Mouse (Mus musculus) hindbrain, embryonic 10.5 days (tissue): ENCODE results near the gene Cbx4. TPM values are rescaled to one million over a fixed set of nuclear protein-coding genes. Genes with fewer than 3 reads are reported as not detected.

Source experiments
- DNase-seq: peaks from one replicate; pipeline ENCODE4 v3.0.0-alpha.2; 2017; ENCODE audit warnings: low spot score
- H3K27ac ChIP-seq: fragments of 300-500 bp; sonication (generic); 2 replicates; pipeline ENCODE4 v1.5.1; 2016; ENCODE audit warnings: mild to moderate bottlenecking, moderate library complexity
- H3K27me3 ChIP-seq: fragments of 300-500 bp; sonication (generic); 2 replicates; pipeline ENCODE4 v1.6.1; 2016; ENCODE audit warnings: mild to moderate bottlenecking; ENCODE audit not compliant: poor library complexity, insufficient read depth, severe bottlenecking
- H3K36me3 ChIP-seq: fragments of 300-500 bp; sonication (generic); 2 replicates; pipeline ENCODE4 v1.6.1; 2016; ENCODE audit warnings: mild to moderate bottlenecking, moderate library complexity
- H3K4me1 ChIP-seq: fragments of 300-500 bp; sonication (generic); replicated peaks from 2 replicates; pipeline ENCODE4 v1.6.1; 2016; ENCODE audit warnings: mild to moderate bottlenecking
- H3K4me3 ChIP-seq: fragments of 300-500 bp; sonication (generic); 2 replicates; pipeline ENCODE4 v1.5.1; 2016; ENCODE audit warnings: mild to moderate bottlenecking, moderate library complexity
- H3K9me3 ChIP-seq: fragments of 300-500 bp; sonication (generic); 2 replicates; pipeline ENCODE4 v1.6.1; 2016; ENCODE audit warnings: mild to moderate bottlenecking, moderate library complexity
- WGBS: fragments of 180-500 bp; shearing (Covaris S2); methylation state at CpG from one replicate; pipeline ENCODE4 v1.1.7; 2016; 5-methylcytosine and 5-hydroxymethylcytosine counted together
- polyA plus RNA-seq: library from polyadenylated mRNA; unstranded; fragments of >200 nt; fragmentation: Nextera tagmentation; extraction: Ambion mirVana; gene quantifications from 2 replicates; pipeline ENCODE4 v1.2.1, GENCODE M21; 2016

Cbx4 gene
- polyA plus RNA-seq, 1 experiment from 2014 or later: 8.2 TPM

DNA sequence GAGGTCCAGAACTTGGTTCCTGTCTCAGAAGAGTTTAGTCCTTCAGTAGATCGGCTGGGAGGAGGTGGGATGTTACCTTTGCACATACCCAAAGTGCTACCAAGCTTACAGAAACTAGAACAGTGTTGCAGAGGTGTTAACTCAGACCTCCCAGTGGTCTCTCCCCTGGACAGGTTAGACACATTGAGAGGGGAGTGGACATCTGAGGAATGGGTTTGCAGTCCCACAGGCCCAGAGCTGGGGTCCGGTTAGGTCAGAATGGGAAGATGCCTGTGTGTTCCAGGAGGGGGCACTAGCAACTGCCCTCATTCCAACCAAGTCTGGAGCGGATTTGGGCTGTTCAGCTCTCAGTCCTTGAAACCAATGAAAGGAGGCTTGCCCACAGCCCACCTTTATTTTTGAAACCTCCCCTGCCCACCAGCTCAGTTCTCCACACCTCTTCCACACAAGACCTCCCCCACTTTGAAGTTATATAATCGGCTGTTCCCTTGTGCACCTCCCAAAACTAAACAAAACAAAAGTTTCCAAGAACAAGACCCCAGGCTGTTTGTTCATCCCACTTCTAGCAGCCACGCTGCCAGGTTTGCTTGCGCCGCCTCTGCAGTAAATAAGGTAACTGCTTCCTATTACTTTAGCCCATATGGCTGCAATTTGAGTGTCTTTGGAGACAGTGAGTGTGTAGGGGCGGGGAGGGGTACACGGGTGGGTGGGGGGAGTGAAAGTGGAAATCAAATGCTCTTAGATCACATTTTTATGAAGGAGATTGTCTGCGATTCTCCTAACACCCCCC lies 42.1 kb downstream of the Cbx4 start:
- H3K9me3 ChIP-seq: no peaks in the 10 kb centered on the region

DNA sequence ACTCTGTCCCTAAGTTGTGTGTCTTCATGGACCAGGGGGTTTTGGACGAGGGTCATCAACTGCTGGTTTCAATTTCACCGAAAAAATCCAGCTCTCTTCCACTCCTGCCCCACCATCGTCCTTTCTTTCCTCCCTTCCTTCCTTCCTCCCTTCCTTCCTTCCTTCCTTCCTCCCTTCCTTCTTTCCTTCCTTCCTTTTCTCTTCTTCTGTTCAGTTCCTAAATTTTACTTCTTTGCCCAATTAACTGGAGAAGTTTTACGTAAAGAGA lies 42.8 kb downstream of the Cbx4 start:
- Histone ChIP-seq H3K4me3 (no peak overlapping the region), H3K27me3 (peaks cover 90% of the 10 kb centered on the region), H3K4me1 (peaks cover 86% of the 10 kb centered on the region), H3K9me3 (no peaks in the 10 kb centered on the region), H3K36me3 (peaks cover 11% of the 10 kb centered on the region), H3K27ac (no peak overlapping the region)
- no peak for DNase-seq
- WGBS: 2% methylated on average over 4 of the region's 4 CpGs

More for the DNA sequence above, 42.1 kb downstream of the Cbx4 start:
- Histone ChIP-seq H3K27ac (no peak overlapping the region), H3K4me1 (peaks cover 84% of the 10 kb centered on the region), H3K4me3 (peak overlapping the region; percentile 34), H3K36me3 (peaks cover 5% of the 10 kb centered on the region), H3K27me3 (peaks cover 90% of the 10 kb centered on the region)
- 4% methylated on average over 10 of the region's 10 CpGs for WGBS
- DNase-seq: peak; percentile 58

DNA sequence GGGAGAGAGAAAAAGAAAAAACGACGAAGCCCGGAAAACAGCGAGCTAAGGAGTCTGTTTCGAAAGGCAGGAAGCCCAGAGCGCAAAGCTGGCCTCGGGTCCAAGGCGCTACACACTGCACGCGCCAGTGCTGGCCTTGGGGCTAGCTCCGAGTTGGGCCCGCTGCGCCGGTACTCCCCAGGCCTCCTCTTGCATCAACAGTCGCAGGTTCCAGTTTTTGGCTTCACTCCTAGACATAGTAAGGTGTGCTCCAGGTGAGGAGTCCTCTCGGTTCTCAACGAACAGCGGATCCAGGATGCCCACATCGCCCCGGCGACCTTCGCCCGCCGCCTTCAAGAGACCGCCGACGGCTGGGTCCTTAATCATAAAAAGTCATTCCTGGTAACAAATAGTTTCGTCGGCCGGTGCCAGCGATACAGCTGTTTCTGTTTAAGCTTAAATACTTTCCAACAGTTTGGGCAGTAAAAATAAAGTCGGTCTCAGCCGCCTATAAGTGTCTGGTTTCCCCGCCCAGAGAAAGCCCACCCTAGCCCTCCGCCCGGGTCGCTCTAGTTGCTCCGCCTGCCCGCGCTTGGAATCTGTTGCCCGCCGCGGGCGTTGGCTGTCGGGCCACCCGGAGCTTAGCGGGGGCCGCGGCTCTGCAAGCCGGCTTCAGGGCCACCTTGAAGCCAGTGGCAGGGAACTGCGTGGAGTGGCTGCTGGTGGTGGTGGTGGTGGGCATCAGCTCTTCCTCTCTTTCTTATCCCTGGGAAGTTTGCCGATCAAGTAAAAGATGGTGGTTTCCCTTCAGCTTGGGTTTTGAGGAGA lies 43.4 kb downstream of the Cbx4 start:
- DNase-seq: peak; percentile 60
- WGBS: under 1% methylated on average over 52 of the region's 52 CpGs
- Histone ChIP-seq H3K4me3 (peak overlapping the region; percentile 80), H3K9me3 (no peaks in the 10 kb centered on the region), H3K36me3 (peaks cover 11% of the 10 kb centered on the region), H3K27ac (no peak overlapping the region), H3K4me1 (peaks cover 86% of the 10 kb centered on the region), H3K27me3 (peaks cover 90% of the 10 kb centered on the region)

DNA sequence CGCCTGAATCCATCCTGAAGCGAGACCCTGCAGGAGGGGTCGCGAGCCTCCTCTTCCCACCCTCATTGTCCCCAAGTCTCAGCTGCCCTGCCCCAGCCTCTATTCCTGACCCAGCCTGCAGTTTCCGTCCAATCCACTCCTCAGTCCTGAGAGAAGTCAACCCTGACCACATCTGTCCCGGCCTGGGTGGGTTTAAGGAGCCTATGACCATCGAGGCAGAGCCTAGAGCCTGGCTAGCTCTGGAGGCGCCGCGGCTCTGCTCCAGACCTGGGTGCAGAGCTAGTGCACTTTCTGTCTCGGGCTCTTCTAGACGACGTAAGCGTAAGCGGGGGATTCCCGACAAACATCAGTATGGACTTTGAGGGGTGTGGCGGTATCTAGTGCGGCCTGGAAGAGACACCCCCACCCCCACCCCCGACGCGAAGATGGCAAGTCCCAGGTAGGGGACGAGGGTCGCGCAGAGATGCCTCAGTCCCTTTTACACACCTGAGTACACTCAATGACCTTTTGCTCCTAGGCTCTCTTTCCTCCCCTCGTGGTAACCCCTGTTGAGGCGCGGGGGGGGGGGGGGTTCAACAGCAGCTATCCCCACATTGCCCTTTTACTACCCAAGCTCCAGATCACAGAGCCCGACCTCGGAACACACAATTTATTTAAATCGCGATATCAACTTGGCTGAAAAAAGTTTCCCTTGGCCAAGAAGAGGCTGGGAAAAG lies 44.1 kb downstream of the Cbx4 start:
- Histone ChIP-seq H3K27me3 (peaks cover 90% of the 10 kb centered on the region), H3K27ac (peak overlapping the region; percentile 90), H3K4me1 (peaks cover 86% of the 10 kb centered on the region), H3K9me3 (no peaks in the 10 kb centered on the region), H3K36me3 (peaks cover 11% of the 10 kb centered on the region), H3K4me3 (peak overlapping the region; percentile 80)
- no peak for DNase-seq
- under 1% methylated on average over 31 of the region's 31 CpGs for WGBS

DNA sequence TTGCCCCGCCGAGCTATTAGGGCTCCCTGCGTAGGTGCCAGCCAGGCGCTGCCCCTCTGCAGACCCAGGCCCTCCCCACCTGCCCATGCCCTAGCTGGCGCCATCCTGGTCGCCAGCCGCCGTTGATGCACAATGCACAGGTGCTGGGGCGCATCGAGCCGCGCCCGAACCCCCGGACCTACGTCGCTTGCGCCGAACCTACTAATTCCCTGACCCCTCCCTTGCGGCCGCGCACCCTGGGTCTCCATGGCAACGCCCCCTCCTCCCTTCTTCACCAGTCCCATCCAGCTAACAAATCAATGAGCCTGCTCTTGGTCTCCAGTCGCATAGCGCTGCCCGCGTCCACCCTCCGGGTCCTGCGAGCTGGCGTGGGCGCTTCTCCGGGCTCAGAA lies 44.7 kb downstream of the Cbx4 start:
- peaks cover 11% of the 10 kb centered on the region for H3K36me3 ChIP-seq

DNA sequence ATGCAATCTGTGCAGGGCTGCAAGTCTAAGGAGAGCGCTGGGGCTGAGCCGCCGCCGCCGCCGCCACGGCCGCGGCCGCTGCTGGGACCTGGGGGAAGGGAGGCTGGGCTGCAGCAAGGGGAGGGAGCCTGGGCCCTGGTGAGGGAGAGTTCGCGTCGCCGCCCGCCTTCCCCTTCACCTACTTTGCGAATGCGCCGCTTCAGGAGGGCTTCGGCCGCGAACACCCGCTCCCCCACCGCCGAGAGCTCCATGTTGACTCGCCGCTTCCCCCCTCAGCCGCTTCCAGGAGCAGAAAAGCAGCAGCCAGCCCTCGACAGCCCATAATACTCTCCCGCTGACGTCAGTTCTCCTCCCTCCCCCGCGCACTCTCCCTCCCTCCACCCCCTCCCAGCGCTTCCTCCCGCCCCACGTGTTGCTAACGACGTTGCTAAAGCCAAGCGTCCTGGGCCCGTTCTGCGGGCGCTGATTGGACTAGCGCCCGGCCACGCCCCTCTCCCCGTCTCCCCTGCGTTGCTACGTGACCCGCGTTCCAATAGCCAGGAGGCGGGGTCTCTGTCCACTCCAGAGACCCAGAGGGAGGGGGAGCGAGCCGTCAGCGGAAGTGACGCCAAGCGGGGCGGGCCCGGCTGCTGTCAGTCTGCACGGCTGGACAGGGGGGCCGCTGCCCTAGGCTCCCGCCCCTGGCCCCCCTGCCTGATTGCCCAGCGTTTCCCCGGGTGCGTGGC lies 45.3 kb downstream of the Cbx4 start, which contains the start of gene Cbx8:
TSS of gene Cbx8 (minus strand) at position 370 of the 725 bp plus-strand sequence.
- H3K4me3 ChIP-seq: peak within 1 kb of the TSS; percentile 80
- H3K27me3 ChIP-seq: peaks cover 90% of the 10 kb centered on the region
- no peaks in the 10 kb centered on the region for H3K9me3 ChIP-seq
- peaks cover 11% of the 10 kb centered on the region for H3K36me3 ChIP-seq
- peak within 1 kb of the TSS; percentile 94 for H3K27ac ChIP-seq
- under 1% methylated on average over 63 of the region's 63 CpGs for WGBS
- DNase-seq: peak; percentile 100
- peaks cover 89% of the 10 kb centered on the region for H3K4me1 ChIP-seq

More for the DNA sequence above, 44.7 kb downstream of the Cbx4 start:
- WGBS: under 1% methylated on average over 31 of the region's 31 CpGs
- Histone ChIP-seq H3K4me1 (peaks cover 86% of the 10 kb centered on the region), H3K27me3 (peaks cover 90% of the 10 kb centered on the region), H3K4me3 (peak overlapping the region; percentile 80), H3K27ac (peak overlapping the region; percentile 90), H3K9me3 (no peaks in the 10 kb centered on the region)
- peak; percentile 86 for DNase-seq

DNA sequence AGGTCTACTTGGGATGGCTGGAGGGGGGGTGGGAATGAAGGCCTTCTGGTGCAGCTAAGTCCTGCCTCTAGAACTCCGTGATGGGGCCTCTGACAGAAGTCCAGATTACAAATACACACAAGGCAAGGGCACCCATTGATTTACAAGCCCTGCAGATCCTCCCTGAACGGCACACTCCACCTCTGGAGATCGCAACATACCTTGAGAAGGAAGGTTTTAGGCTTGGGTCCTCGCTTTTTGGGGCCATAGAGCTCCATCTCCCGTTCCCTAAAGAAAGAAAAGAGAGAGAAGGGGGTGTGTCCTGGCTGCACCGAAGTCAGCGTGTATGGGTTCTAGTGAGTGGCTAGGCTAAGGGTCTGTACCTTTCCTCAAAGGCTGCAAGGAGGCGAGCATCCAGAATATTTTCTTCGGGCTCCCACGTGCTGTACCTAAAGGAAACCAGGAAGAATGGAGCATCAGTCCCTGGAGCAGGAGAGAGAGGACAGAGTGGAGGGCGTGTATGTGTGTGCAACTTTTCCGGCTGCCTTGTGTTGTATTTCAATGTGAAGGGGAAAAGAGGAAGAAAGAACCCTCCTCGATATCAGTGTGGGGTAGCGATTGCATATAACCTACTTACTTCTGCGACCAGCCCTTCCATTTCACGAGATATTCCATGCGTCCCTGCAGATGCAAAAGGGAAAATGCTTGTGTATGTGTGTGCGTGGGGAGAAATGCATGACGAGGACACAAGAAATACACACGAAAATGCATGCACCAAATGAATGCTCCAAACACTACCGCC lies 46.1 kb downstream of the Cbx4 start:
- peak overlapping the region; percentile 80 for H3K4me3 ChIP-seq
- peak overlapping the region; percentile 94 for H3K27ac ChIP-seq
- no peak for DNase-seq
- H3K36me3 ChIP-seq: peaks cover 11% of the 10 kb centered on the region
- peaks cover 90% of the 10 kb centered on the region for H3K27me3 ChIP-seq
- no peaks in the 10 kb centered on the region for H3K9me3 ChIP-seq
- H3K4me1 ChIP-seq: peaks cover 91% of the 10 kb centered on the region
- 3% methylated on average over 21 of the region's 21 CpGs for WGBS

DNA sequence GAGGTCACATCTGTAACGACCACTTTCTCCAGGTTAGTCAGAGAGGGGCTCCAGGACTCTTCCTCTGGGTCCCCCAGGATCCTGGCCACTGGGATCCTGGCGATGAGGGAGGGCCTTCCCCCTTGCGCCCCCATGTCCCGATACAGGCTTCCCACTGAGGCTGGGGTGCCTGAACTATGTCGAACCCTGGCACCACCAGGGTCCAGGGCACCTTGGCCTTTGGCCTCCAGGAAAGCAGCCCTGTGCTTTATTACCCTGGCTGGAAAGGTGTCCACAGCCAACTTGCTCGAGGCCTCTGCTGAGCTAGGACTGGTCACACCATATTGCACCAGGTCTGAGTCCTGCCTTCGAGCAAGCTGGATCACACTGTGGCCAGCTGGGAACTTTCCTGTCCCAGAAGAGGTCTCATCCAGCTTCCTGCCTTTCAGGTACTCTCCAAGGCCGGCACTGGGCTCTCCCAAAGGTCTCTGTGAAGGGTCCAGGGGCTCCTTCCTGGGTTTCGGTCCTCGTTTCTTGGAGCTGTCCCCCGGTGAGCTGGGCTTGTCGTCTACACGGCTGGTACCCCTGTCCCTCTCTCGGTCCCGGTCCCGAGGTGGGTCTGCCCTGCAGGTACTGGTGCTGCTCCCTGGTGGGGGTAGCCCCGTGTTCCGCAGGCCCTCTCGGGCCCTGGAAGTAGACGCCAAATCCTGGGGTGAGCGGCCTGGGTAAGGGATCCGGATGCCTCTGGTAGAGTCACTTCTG lies 47.1 kb downstream of the Cbx4 start:
- H3K9me3 ChIP-seq: no peaks in the 10 kb centered on the region
- no peak for DNase-seq
- H3K36me3 ChIP-seq: peaks cover 11% of the 10 kb centered on the region
- WGBS: 20% methylated on average over 22 of the region's 22 CpGs
- peaks cover 90% of the 10 kb centered on the region for H3K27me3 ChIP-seq
- H3K4me1 ChIP-seq: peaks cover 92% of the 10 kb centered on the region
- peak overlapping the region; percentile 80 for H3K4me3 ChIP-seq
- 0 out of 2 replicates have a peak overlapping the region, but pooled peaks have one; percentile 17 for H3K27ac ChIP-seq

DNA sequence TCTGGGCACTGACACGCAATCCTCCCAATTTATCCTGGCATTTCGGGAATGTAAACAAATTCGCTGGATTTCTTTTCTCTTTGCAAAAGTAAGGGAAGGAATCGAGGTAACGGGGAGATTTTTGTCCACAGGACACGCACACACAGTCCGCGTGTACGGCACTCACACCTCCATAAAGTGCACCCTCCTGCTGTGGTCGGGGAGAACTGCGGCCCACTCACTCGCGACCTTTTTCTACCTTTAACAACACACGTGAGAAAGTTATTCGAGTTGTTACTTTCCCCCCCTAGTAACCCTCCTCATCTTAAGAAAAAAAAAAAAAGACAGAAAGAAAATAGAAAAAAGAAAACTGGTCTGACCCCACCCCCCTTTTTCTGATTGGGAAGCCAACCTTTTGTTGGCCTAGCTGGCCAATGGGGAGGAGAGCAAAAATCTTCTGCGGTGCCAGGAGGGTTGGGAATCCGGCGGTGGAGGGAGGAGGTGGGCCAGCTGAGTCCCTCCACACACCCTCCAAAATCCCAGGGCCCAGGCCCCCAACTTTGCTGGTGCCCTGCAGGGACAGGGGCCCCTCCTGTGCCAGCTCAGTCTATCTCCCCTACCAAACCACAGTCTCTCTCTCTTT lies 48.1 kb downstream of the Cbx4 start:
- under 1% methylated on average over 18 of the region's 18 CpGs for WGBS
- Histone ChIP-seq H3K4me1 (peaks cover 93% of the 10 kb centered on the region), H3K27ac (no peak overlapping the region), H3K4me3 (peak overlapping the region; percentile 80), H3K36me3 (peaks cover 11% of the 10 kb centered on the region), H3K9me3 (no peaks in the 10 kb centered on the region), H3K27me3 (peaks cover 90% of the 10 kb centered on the region)
- peak; percentile 43 for DNase-seq

DNA sequence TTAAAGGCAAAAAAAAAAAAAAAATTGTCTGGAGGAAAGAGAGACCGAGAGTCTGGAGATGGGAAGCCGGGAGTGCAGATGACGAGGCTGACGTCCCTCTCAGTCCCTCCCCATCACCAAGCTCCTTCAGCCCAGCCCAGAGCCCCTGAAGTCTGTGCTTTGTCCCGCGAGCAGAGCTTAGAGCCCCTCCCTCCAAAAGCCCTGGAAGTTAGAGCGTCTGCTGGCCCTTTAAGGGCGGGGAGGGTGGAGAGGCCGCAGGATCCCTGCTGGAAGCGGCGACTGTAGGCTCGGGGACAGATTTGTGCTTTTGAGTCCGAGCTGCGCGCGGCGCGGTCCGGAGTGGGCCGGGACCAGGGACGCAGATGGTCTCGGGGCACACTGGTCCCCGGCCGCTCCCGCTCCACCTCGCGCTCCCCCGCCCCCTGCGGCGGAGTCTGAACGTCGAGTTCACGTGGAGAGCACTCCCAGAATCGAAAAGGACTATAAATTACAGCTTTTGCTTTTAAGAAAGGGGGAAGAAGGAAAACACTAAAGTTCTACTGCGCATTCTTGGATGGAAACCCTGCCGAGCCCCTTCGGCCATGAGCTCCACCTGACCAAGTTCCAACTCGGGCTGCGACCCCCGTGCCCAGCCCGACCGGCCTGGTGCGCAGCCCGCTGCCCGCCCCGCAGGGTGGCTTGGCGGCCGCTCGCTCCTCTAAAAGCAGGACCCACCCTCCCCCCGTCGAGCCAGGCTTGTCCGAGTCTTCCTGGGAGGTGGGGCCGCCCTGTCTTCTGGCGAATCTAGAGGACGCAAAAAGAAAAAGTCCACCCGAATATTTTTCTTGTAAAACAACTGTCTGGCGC lies 48.9 kb downstream of the Cbx4 start:
- peaks cover 11% of the 10 kb centered on the region for H3K36me3 ChIP-seq
- peak; percentile 73 for DNase-seq
- peaks cover 83% of the 10 kb centered on the region for H3K27me3 ChIP-seq
- H3K9me3 ChIP-seq: no peaks in the 10 kb centered on the region
- peak overlapping the region; percentile 62; the same call in 1 of the 2 replicates for H3K27ac ChIP-seq
- peak overlapping the region; percentile 80 for H3K4me3 ChIP-seq
- peaks cover 86% of the 10 kb centered on the region for H3K4me1 ChIP-seq
- whole genome bisulfite sequencing: under 1% methylated on average over 57 of the region's 57 CpGs
